Mouse (Mus musculus) CH12.LX (cell line): ENCODE data around the gene Smc4. TPM values are rescaled to one million over a fixed set of nuclear protein-coding genes. Genes with fewer than 3 reads are reported as not detected.

Source experiments
- DNase-seq: peaks from one replicate; pipeline ENCODE4 v3.0.0-alpha.2; 2013; ENCODE audit errors: extremely low read depth
- H3K27ac ChIP-seq: 2 replicates; pipeline ENCODE4 v1.5.1; 2012; ENCODE audit warnings: low read depth, mild to moderate bottlenecking, control low read depth, moderate library complexity; ENCODE audit not compliant: insufficient read depth
- H3K27me3 ChIP-seq: replicated peaks from 2 replicates; pipeline ENCODE3; 2012; ENCODE audit warnings: inconsistent platforms
- H3K36me3 ChIP-seq, 2 experiments: replicated peaks in 1 of 2; 2 replicates each; pipeline versions ENCODE3 to v1.6.1; 2012; ENCODE audit warnings: inconsistent platforms in 1 of 2, low read length in 1 of 2, mild to moderate bottlenecking in 1 of 2, mixed read lengths in 1 of 2, moderate library complexity in 1 of 2; ENCODE audit not compliant: control insufficient read depth in 1 of 2, insufficient read depth in 1 of 2
- H3K4me1 ChIP-seq, 2 experiments: 2 replicates each; pipeline ENCODE4 v1.6.1; 2012; ENCODE audit warnings: inconsistent platforms in 1 of 2, moderate library complexity in 1 of 2; ENCODE audit not compliant: insufficient read depth in 2 of 2, control insufficient read depth in 1 of 2
- H3K4me2 ChIP-seq: 2 replicates; pipeline ENCODE4 v1.6.1; 2012; ENCODE audit warnings: low read depth, mild to moderate bottlenecking, control low read depth; ENCODE audit not compliant: poor library complexity, insufficient read depth, severe bottlenecking
- H3K4me3 ChIP-seq, 3 experiments: fragments of 150-350 bp in 1 of 3; sonication (generic) in 1 of 3; replicated peaks in 1 of 3; 2 replicates each; pipeline versions ENCODE3 to v1.5.1; 2011 to 2012; ENCODE audit warnings: low read depth in 2 of 3, low read length in 2 of 3, mild to moderate bottlenecking in 2 of 3, moderate library complexity in 2 of 3, control low read depth in 1 of 3, improper control_type of control experiment in 1 of 3, inconsistent platforms in 1 of 3, mixed read lengths in 1 of 3; ENCODE audit not compliant: poor library complexity in 1 of 3
- H3K79me2 ChIP-seq: replicated peaks from 2 replicates; pipeline ENCODE4 v1.6.1; 2012; ENCODE audit warnings: mild to moderate bottlenecking, moderate library complexity; ENCODE audit not compliant: control insufficient read depth, poor library complexity, insufficient read depth, severe bottlenecking; ENCODE audit errors: extremely low read depth
- H3K9ac ChIP-seq: 2 replicates; pipeline ENCODE4 v1.6.1; 2012; ENCODE audit warnings: low read depth, mild to moderate bottlenecking, control low read depth, moderate library complexity; ENCODE audit not compliant: insufficient read depth
- H3K9me3 ChIP-seq: replicated peaks from 2 replicates; pipeline ENCODE3; 2012; ENCODE audit warnings: low read length, inconsistent platforms, mixed read lengths
- BHLHE40 ChIP-seq: IDR thresholded peaks from 2 replicates; pipeline ENCODE4 v1.6.1; 2011; ENCODE audit warnings: mild to moderate bottlenecking, low read depth, low read length, improper control_type of control experiment
- CHD1 ChIP-seq: IDR thresholded peaks from 2 replicates; pipeline ENCODE4 v1.6.1; 2012; ENCODE audit warnings: low read depth, low read length, improper control_type of control experiment, inconsistent platforms
- E2F4 ChIP-seq: IDR thresholded peaks from 2 replicates; pipeline ENCODE4 v1.6.1; 2011; ENCODE audit warnings: low read depth, low read length, improper control_type of control experiment; ENCODE audit not compliant: insufficient replicate concordance
- ETS1 ChIP-seq: conservative IDR thresholded peaks from 2 replicates; pipeline ENCODE4 v1.6.1; 2012; ENCODE audit warnings: low read depth, mild to moderate bottlenecking, inconsistent platforms, low read length, improper control_type of control experiment, moderate library complexity
- HCFC1 ChIP-seq: IDR thresholded peaks from 2 replicates; pipeline ENCODE4 v1.6.1; 2012; ENCODE audit warnings: low read depth, mild to moderate bottlenecking, inconsistent platforms, low read length, improper control_type of control experiment
- IRF4 ChIP-seq: IDR thresholded peaks from 2 replicates; pipeline ENCODE4 v1.6.1; 2014; ENCODE audit warnings: low read depth, mild to moderate bottlenecking, inconsistent platforms, low read length, improper control_type of control experiment
- JUN ChIP-seq: IDR thresholded peaks from 2 replicates; pipeline ENCODE4 v1.6.1; 2011; ENCODE audit warnings: low read depth, mild to moderate bottlenecking, low read length, improper control_type of control experiment, moderate library complexity; ENCODE audit not compliant: insufficient read depth
- JUND ChIP-seq: conservative IDR thresholded peaks from 2 replicates; pipeline ENCODE4 v1.6.1; 2011; ENCODE audit warnings: low read depth, low read length, improper control_type of control experiment
- MAX ChIP-seq: IDR thresholded peaks from 2 replicates; pipeline ENCODE4 v1.6.1; 2011; ENCODE audit warnings: low read length, improper control_type of control experiment
- MAZ ChIP-seq: IDR thresholded peaks from 2 replicates; pipeline ENCODE4 v1.6.1; 2012; ENCODE audit warnings: low read depth, mild to moderate bottlenecking, inconsistent platforms, low read length, improper control_type of control experiment, moderate library complexity
- MEF2A ChIP-seq: IDR thresholded peaks from 2 replicates; pipeline ENCODE4 v1.6.1; 2014; ENCODE audit warnings: low read depth, mild to moderate bottlenecking, inconsistent platforms, low read length, improper control_type of control experiment, borderline replicate concordance
- MXI1 ChIP-seq: IDR thresholded peaks from 2 replicates; pipeline ENCODE4 v1.6.1; 2011; ENCODE audit warnings: mild to moderate bottlenecking, low read depth, low read length, improper control_type of control experiment
- NRF1 ChIP-seq: IDR thresholded peaks from 2 replicates; pipeline ENCODE4 v1.6.1; 2014; ENCODE audit warnings: low read depth, mild to moderate bottlenecking, inconsistent platforms, low read length, improper control_type of control experiment, moderate library complexity
- RAD21 ChIP-seq: IDR thresholded peaks from 2 replicates; pipeline ENCODE4 v1.6.1; 2011; ENCODE audit warnings: low read depth, mild to moderate bottlenecking, low read length, improper control_type of control experiment, moderate library complexity
- RCOR1 ChIP-seq: conservative IDR thresholded peaks from 2 replicates; pipeline ENCODE4 v1.6.1; 2012; ENCODE audit warnings: low read depth, mild to moderate bottlenecking, inconsistent platforms, low read length, improper control_type of control experiment
- SMC3 ChIP-seq: IDR thresholded peaks from 2 replicates; pipeline ENCODE4 v1.6.1; 2011; ENCODE audit warnings: low read depth, low read length, improper control_type of control experiment
- TBP ChIP-seq: conservative IDR thresholded peaks from 2 replicates; pipeline ENCODE4 v1.6.1; 2011; ENCODE audit warnings: low read depth, low read length, improper control_type of control experiment
- TCF12 ChIP-seq: IDR thresholded peaks from 2 replicates; pipeline ENCODE4 v1.6.1; 2014; ENCODE audit warnings: low read depth, mild to moderate bottlenecking, inconsistent platforms, low read length, improper control_type of control experiment
- ZC3H11A ChIP-seq: IDR thresholded peaks from 2 replicates; pipeline ENCODE4 v1.6.1; 2012; ENCODE audit warnings: low read depth, mild to moderate bottlenecking, inconsistent platforms, low read length, improper control_type of control experiment
- ZKSCAN1 ChIP-seq: IDR thresholded peaks from 2 replicates; pipeline ENCODE4 v1.6.1; 2012; ENCODE audit warnings: low read depth, inconsistent platforms, low read length, improper control_type of control experiment, borderline replicate concordance
- ZMIZ1 ChIP-seq: IDR thresholded peaks from 2 replicates; pipeline ENCODE4 v1.6.1; 2012; ENCODE audit warnings: low read depth, mild to moderate bottlenecking, inconsistent platforms, low read length, improper control_type of control experiment
- dilution Hi-C: fragments of 300-500 bp; cut with MboI; formaldehyde crosslinking; loops from 2 replicates; pipeline ENCODE4 v1.14.3; 2020; ENCODE audit warnings: low sequenced_read_pairs; ENCODE audit not compliant: extremely low pct_unique_long_range_greater_than_20kb, extremely low pct_ligation_motif_present
- in situ Hi-C: fragments of 300-500 bp; cut with MboI; formaldehyde crosslinking; loops from 3 replicates; pipeline ENCODE4 v1.14.3; 2019; ENCODE audit warnings: low sequenced_read_pairs, low pct_ligation_motif_present, low pct_unique_long_range_greater_than_20kb, mixed read lengths
- polyA plus RNA-seq: library from polyadenylated mRNA; unstranded; fragments of >175 nt; gene quantifications from 2 replicates; pipeline ENCODE4 v1.2.1, GENCODE M21; 2012; ENCODE audit warnings: low read depth; ENCODE audit not compliant: insufficient read length
- total RNA-seq, 2 experiments: library from RNA; depleted of rRNA; stranded (reverse); fragments of 300-350 nt in 1 of 2; fragments of >200 nt in 1 of 2; gene quantifications; 2 replicates each; pipeline ENCODE4 v1.2.3; 2012 to 2014

Smc4 gene
- total and polyA plus RNA-seq, 3 experiments, result 57.2 to 140 (median 116) TPM

DNA sequence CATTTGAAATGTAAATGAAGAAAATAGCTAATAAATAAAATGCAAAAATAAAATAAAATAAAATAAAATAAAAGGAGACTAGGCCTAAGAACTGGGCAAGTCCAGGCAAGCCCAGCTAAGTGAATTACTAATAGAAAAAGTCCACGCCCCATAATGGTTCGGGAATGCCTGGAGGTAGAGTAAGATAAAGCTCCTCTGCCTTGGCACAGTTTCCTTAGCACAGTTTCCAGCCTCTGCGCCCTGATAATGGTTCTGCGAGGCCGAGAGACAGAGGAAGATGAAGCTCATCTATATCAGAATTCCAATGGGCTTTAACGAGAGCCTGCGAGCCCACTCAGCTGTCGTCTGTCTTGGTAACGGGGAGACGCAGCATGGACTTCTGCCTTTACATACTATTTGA, 25.4 kb upstream of the Smc4 start:
- H3K4me3 ChIP-seq, result no peak overlapping the region
- peaks cover 0 to 17% of the 10 kb centered on the region in 2 experiments for H3K36me3 ChIP-seq
- no peak overlapping the region for H3K27ac ChIP-seq
- H3K79me2 ChIP-seq, result no peaks in the 10 kb centered on the region
- no peak overlapping the region for H3K4me2 ChIP-seq
- TF ChIP-seq SMC3, result no peak
- TF ChIP-seq ZMIZ1, result no peak
- TF ChIP-seq, all 38 proteins: peak for 0
- Histone ChIP-seq H3K9me3 (no peaks in the 10 kb centered on the region), H3K9ac (no peak overlapping the region), H3K27me3 (no peaks in the 10 kb centered on the region), H3K4me1 (peaks cover 15 to 35% of the 10 kb centered on the region in 2 experiments)
- dilution Hi-C loops, result no loop called here
- in situ Hi-C loops, result no loop called here
- DNase-seq, result no peak

DNA sequence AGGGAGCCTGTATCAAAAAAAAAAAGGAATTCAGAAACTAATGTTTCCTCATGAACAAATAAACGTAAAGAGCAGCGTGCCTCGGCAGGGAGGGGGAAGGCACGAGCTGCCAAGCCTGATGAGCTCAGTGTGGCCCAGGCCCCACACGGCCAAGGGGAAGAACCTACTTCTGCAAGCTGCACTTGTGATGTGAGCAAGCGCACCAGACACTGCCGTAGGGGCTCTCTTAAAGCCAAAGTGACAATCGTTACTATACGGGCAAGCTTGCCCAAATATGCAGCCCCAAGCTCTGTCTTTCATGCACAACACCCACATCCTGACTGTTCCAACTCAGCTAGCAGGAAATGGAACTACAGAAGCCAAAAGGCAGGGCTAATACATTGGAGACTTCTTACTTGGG, 23.6 kb upstream of the Smc4 start:
- Histone ChIP-seq H3K9ac (no peak overlapping the region), H3K36me3 (peaks cover 4 to 27% of the 10 kb centered on the region in 2 experiments), H3K4me2 (peak overlapping the region; percentile 66; the same call in 1 of the 2 replicates), H3K79me2 (no peaks in the 10 kb centered on the region), H3K4me3 (peak overlapping the region in 1 of 3 experiments; percentile 28), H3K4me1 (peaks cover 15 to 25% of the 10 kb centered on the region in 2 experiments), H3K9me3 (no peaks in the 10 kb centered on the region)
- dilution Hi-C loops, result no loop called here
- no peak for TF ChIP-seq RAD21
- no peak; the same call in 1 of the 2 replicates for TF ChIP-seq MAZ
- 0 out of 2 replicates have a peak, but pooled peaks have one; percentile 37 for TF ChIP-seq IRF4
- peak; percentile 54 for TF ChIP-seq MAX
- TF ChIP-seq TBP, result 0 out of 2 replicates have a peak, but pooled peaks have one; percentile 48
- TF ChIP-seq MEF2A, result 0 out of 2 replicates have a peak, but pooled peaks have one; percentile 18
- TF ChIP-seq BHLHE40, result peak; percentile 79
- peak; percentile 76 for TF ChIP-seq NRF1
- TF ChIP-seq, all 38 proteins: peak for 6
- peak; percentile 82 for DNase-seq
- Histone ChIP-seq H3K27ac (peak overlapping the region; percentile 37; the same call in 1 of the 2 replicates), H3K27me3 (no peaks in the 10 kb centered on the region)
- in situ Hi-C loops, result no loop called here

DNA sequence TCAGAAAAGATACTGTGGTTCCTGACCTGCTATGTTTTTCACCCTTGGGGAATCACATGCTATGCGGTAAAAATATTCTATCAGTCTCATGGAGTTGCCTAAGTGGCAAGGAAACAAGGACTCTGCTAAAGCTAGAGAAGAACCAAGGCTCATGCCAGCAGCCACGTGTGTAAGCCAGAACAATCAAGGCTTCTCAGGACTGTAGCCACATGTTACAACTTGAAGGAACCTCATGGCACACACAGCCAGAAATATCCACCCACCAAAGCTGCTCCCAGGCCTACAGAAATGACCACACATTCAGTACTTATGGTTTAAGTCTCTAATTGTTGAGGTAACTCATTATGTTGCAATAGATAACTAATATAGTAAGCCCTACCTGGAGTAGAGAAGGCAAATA, 18.0 kb upstream of the Smc4 start:
- peaks cover 0 to 1% of the 10 kb centered on the region in 2 experiments; a peak in 1 of 4 replicates for H3K4me1 ChIP-seq
- peaks cover 7 to 34% of the 10 kb centered on the region in 2 experiments for H3K36me3 ChIP-seq
- H3K27ac ChIP-seq, result no peak overlapping the region
- no peaks in the 10 kb centered on the region for H3K9me3 ChIP-seq
- no peaks in the 10 kb centered on the region for H3K79me2 ChIP-seq
- no peak overlapping the region for H3K9ac ChIP-seq
- in situ Hi-C loops (no loop called here), dilution Hi-C loops (no loop called here)
- H3K27me3 ChIP-seq, result no peaks in the 10 kb centered on the region
- TF ChIP-seq IRF4 (no peak), E2F4 (no peak), TCF12 (no peak), MXI1 (no peak), ZKSCAN1 (no peak), CHD1 (no peak), JUND (no peak), JUN (no peak), ZC3H11A (no peak), HCFC1 (no peak), ETS1 (no peak), RCOR1 (no peak)
- no peak overlapping the region for H3K4me3 ChIP-seq
- no peak overlapping the region for H3K4me2 ChIP-seq
- DNase-seq, result no peak
